Mouse (Mus musculus) forebrain, postnatal 0 days (tissue): ENCODE results near the gene Acp4. TPM values are rescaled to one million over a fixed set of nuclear protein-coding genes. Genes with fewer than 3 reads are reported as not detected.
A peak's percentile ranks its signal among the peaks of the same experiment; 100 is the strongest.
"Not testable (repeated sequence)": the region's sequence is repeated elsewhere in the genome, so short reads cannot be mapped to it uniquely, and the experiment has no call there.

ENCODE experiments used
- ATAC-seq: fragments of 200-750 bp; cut with Nextera tagmentation; 2 replicates; pipeline ENCODE4 v1.8.0; 2017; ENCODE audit warnings: mild to moderate bottlenecking, moderate library complexity
- DNase-seq: peaks from one replicate; pipeline ENCODE4 v3.0.0-alpha.2; 2015
- H3K27ac ChIP-seq: fragments of 300-500 bp; sonication (generic); 2 replicates; pipeline ENCODE4 v1.5.1; 2014; ENCODE audit warnings: low read depth, mild to moderate bottlenecking, antibody characterized with exemption, low read length, moderate library complexity, mixed read lengths
- H3K27me3 ChIP-seq: fragments of 300-500 bp; sonication (generic); 2 replicates; pipeline ENCODE4 v1.6.1; 2014; ENCODE audit warnings: mild to moderate bottlenecking, low read length, mixed read lengths; ENCODE audit not compliant: insufficient read depth
- H3K36me3 ChIP-seq: fragments of 300-500 bp; sonication (generic); 2 replicates; pipeline ENCODE4 v1.6.1; 2014; ENCODE audit warnings: mild to moderate bottlenecking, moderate library complexity; ENCODE audit not compliant: insufficient read depth
- H3K4me1 ChIP-seq: fragments of 300-500 bp; sonication (generic); 2 replicates; pipeline ENCODE4 v1.6.1; 2014; ENCODE audit warnings: antibody characterized with exemption; ENCODE audit not compliant: insufficient read depth
- H3K4me2 ChIP-seq: fragments of 300-500 bp; sonication (generic); 2 replicates; pipeline ENCODE4 v1.6.1; 2014; ENCODE audit warnings: low read depth, mild to moderate bottlenecking, moderate library complexity
- H3K4me3 ChIP-seq: fragments of 300-500 bp; sonication (generic); 2 replicates; pipeline ENCODE4 v1.5.1; 2014; ENCODE audit warnings: low read depth, low read length, mixed read lengths
- H3K9ac ChIP-seq: fragments of 300-500 bp; sonication (generic); 2 replicates; pipeline ENCODE4 v1.6.1; 2014; ENCODE audit warnings: mild to moderate bottlenecking
- H3K9me3 ChIP-seq: fragments of 300-500 bp; sonication (generic); 2 replicates; pipeline ENCODE4 v1.6.1; 2016; ENCODE audit warnings: low read length
- CTCF ChIP-seq: sonication (generic); IDR thresholded peaks from 2 replicates; pipeline ENCODE4 v1.5.1; 2016; ENCODE audit warnings: antibody characterized with exemption, control low read depth, low read depth
- WGBS: fragments of 180-500 bp; shearing (Covaris S2); extraction: QIAGEN DNeasy Blood & Tissue Kit; methylation state at CpG from one replicate; pipeline ENCODE4 v1.1.7; 2014; 5-methylcytosine and 5-hydroxymethylcytosine counted together
- polyA plus RNA-seq: library from polyadenylated mRNA; unstranded; fragments of >200 nt; fragmentation: Nextera tagmentation; extraction: Ambion mirVana; gene quantifications from 2 replicates; pipeline ENCODE4 v1.2.1, GENCODE M21; 2015
- total RNA-seq: library from RNA; depleted of rRNA; stranded (reverse); fragments of >200 nt; gene quantifications from 2 replicates; pipeline ENCODE4 v1.2.3, GENCODE M21; 2014; rRNA removed

The Acp4 gene
- total RNA-seq (not detected in 2 replicates), polyA plus RNA-seq (0.12 TPM in 1 of 2 replicates, not detected in the other)

DNA sequence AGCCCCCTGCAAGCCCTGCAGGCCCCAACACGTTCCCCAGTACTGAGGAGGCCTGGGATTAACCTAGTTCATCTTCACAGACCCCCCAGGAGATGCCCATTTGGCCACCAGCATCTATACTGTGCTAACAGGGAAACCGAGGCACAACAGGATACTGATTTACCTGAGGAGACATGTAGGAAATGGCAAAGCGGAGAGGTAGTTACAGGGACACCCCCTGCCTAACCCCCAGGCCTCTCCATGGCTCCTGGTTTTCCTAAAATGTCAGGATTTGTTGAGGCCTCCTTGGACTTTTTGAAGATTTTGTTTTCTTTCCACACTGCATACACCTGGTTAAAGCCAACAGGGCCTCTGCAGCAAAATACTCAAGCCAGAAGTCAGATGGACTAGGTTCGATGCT, at the start of gene Acp4:
TSS of gene Acp4 (minus strand) at position 101 of the 400 bp plus-strand sequence.
- Histone ChIP-seq H3K4me3 (no peak within 1 kb of the TSS), H3K36me3 (peaks cover 16% of the 10 kb centered on the region), H3K27ac (no peak within 1 kb of the TSS), H3K9ac (no peak within 1 kb of the TSS), H3K27me3 (no peaks in the 10 kb centered on the region), H3K4me1 (no peaks in the 10 kb centered on the region), H3K4me2 (no peak within 1 kb of the TSS), H3K9me3 (no peaks in the 10 kb centered on the region)
- no peak for TF ChIP-seq CTCF
- ATAC-seq (no peak), DNase-seq (no peak)
- WGBS: 82% methylated on average over 4 of the region's 4 CpGs

DNA sequence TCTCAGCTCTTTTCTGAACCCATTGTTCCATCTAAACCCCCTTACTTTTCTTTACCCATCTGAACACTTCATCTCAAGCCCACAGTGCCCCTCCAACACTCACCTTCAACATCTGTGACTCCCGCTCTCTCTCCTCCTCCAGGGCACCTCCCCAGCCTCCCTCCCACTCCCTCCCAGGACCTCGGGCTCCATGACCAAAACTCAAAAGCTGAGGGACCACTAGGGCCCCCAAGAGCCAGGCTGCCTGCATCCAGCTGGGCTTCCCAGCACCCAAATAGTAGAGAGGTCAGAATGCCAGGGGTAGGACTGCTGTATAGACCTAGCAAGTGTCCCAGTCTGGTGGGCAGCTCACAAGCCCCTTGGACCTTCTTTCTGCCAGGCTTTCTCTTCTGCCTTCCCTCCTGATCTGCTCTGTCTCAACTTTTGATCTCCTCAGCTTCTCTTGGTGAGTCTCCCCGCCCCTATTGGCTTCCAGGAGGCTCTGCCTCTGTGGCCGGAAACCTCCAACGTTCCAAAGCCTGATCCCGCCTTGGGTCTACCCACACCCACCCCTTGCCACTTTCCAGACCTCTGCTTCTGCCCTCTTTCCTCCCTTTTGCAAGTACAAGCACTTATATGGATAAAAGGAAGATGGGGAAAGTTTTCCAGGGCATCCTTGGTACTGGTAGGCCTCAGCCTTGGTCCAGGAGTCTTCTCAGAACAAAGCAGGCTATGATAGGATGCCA, 49.5 kb upstream of the Acp4 start, which contains the start of gene Clec11a:
TSS of gene Clec11a (minus strand) at position 387 of the 725 bp plus-strand sequence.
- peak within 1 kb of the TSS; percentile 95 for H3K27ac ChIP-seq
- H3K4me2 ChIP-seq: peak within 1 kb of the TSS; percentile 77
- no peaks in the 10 kb centered on the region for H3K36me3 ChIP-seq
- DNase-seq (no peak), ATAC-seq (no peak)
- no peak within 1 kb of the TSS for H3K9ac ChIP-seq
- TF ChIP-seq CTCF: no peak
- no peaks in the 10 kb centered on the region for H3K9me3 ChIP-seq
- peak within 1 kb of the TSS; percentile 14; the same call in 1 of the 2 replicates for H3K4me3 ChIP-seq
- H3K4me1 ChIP-seq: peaks cover 3% of the 10 kb centered on the region; the same call in 1 of the 2 replicates
- no peaks in the 10 kb centered on the region for H3K27me3 ChIP-seq
- WGBS: 65% methylated on average over 6 of the region's 6 CpGs

DNA sequence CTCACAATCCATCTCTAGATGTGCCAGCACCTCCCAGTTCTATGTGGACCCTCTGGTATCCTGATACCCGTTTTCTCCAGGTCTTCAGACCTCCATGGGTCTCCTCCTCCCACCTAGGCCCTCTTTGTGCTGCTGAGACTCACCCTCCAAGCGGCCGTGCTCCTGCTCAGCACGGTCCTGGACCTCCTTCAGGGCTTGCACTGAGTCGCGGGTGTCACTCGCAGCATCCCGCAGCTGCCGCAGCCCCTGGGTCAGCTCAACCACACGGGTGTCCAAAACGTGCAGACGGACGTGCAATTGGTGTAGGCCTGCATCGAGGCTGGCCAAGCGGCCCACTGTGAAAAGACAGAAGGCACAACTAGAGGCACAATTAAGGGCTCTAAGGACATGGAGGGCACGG, 48.5 kb upstream of the Acp4 start:
- Histone ChIP-seq H3K27me3 (no peaks in the 10 kb centered on the region), H3K4me3 (peak overlapping the region; percentile 14; the same call in 1 of the 2 replicates), H3K9me3 (no peaks in the 10 kb centered on the region), H3K36me3 (no peaks in the 10 kb centered on the region), H3K9ac (no peak overlapping the region; the same call in 1 of the 2 replicates), H3K27ac (peak overlapping the region; percentile 95), H3K4me1 (peaks cover 3% of the 10 kb centered on the region; the same call in 1 of the 2 replicates), H3K4me2 (peak overlapping the region; percentile 77)
- TF ChIP-seq CTCF: no peak
- 7% methylated on average over 16 of the region's 16 CpGs for WGBS
- DNase-seq (no peak), ATAC-seq (no peak)

GRCm38 (mm10) chr7:44304775-44305641, 47.8 kb upstream of the Acp4 start:
- no peaks in the 10 kb centered on the region for H3K36me3 ChIP-seq
- DNase-seq: peak; percentile 99
- H3K4me1 ChIP-seq: peaks cover 3% of the 10 kb centered on the region; the same call in 1 of the 2 replicates
- H3K4me2 ChIP-seq: peak overlapping the region; percentile 77
- H3K4me3 ChIP-seq: peak overlapping the region; percentile 67
- H3K27ac ChIP-seq: peak overlapping the region; percentile 95
- 2% methylated on average over 49 of the region's 49 CpGs for WGBS
- peak; percentile 48; the same call in 1 of the 2 replicates for TF ChIP-seq CTCF
- no peaks in the 10 kb centered on the region for H3K27me3 ChIP-seq
- H3K9ac ChIP-seq: peak overlapping the region; percentile 91
- peak; percentile 95 for ATAC-seq
- H3K9me3 ChIP-seq: no peaks in the 10 kb centered on the region

GRCm38 (mm10) chr7:44304463-44304774, 47.2 kb upstream of the Acp4 start:
- Histone ChIP-seq H3K9ac (peak overlapping the region; percentile 91), H3K27me3 (no peaks in the 10 kb centered on the region), H3K4me1 (peaks cover 3% of the 10 kb centered on the region; the same call in 1 of the 2 replicates), H3K27ac (peak overlapping the region; percentile 95), H3K4me2 (peak overlapping the region; percentile 77), H3K4me3 (peak overlapping the region; percentile 67), H3K36me3 (no peaks in the 10 kb centered on the region), H3K9me3 (no peaks in the 10 kb centered on the region)
- ATAC-seq (peak; percentile 32), DNase-seq (no peak)
- TF ChIP-seq CTCF: no peak
- under 1% methylated on average over 25 of the region's 25 CpGs for WGBS

DNA sequence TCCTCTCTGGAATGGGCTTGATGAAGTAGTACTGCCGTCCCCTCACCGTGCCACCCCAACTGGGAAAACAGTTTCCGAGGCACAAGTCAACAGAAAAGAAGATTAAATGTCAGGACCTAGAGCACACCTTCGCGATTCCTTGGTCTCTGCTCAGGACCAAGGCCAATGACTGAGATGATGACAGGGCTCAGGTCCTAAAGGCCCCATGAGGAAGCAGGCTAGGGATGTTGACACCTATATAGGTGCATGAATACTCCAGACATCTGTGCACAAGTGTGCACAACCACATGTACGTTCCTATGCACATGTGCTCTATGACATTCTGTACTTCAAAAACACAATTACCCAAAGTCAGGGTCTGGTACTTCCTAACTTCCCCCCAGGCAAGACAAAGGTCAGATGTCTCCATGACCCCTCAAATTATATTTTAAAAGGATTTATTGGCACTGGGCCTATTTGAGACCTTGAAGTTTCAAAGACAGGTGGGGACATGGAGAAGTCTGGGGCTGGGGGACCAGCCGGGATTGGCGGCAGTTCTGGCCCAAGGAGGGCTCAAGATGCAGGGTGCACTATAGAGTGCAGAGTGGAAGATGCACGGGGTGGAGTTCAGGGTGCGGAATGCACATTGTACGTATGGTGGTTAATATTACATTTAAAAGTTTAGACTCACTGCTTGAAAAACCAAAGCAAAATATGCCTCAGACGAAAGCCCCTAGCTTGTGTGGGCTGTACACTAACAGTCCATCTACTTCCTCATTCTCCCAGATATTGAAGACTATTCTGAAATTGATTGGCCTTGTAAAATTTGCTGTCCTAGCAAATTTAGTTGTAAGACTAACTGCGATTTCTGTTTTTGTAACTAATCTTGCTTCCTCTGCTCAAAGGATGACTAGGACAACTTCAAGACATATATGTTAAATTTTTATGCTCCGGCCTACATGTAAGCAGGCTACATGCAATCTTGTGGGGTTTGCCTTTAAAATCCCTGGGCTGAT, 46.5 kb upstream of the Acp4 start:
- Histone ChIP-seq H3K9ac (peak overlapping the region; percentile 91), H3K4me2 (peak overlapping the region; percentile 77), H3K27me3 (no peaks in the 10 kb centered on the region), H3K27ac (peak overlapping the region; percentile 95), H3K4me3 (peak overlapping the region; percentile 67), H3K4me1 (peaks cover 3% of the 10 kb centered on the region; the same call in 1 of the 2 replicates), H3K9me3 (no peaks in the 10 kb centered on the region), H3K36me3 (no peaks in the 10 kb centered on the region)
- 83% methylated on average over 14 of the region's 14 CpGs for WGBS
- no peak for ATAC-seq
- no peak for DNase-seq
- TF ChIP-seq CTCF: no peak

DNA sequence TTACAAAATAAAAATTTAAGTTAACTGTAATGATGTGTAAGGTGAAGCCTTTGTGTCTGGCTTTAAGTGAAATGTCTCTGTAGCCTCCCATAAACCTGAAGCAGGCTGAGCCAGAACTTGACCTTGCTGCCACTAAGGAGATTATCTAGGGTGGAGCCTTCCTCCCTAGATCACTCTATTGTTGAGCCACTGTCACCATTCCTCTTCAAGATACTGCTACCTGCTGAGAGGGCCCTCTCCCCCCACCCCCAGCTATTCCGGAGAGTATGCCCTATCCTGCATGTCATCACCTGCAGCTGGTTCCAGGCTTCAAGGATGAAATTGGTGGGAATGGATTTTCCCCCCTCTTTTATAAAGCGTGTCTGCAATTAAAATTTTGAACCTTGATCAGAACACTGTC, 40.3 kb upstream of the Acp4 start:
- H3K9ac ChIP-seq, H3K4me2 ChIP-seq, DNase-seq, H3K9me3 ChIP-seq, H3K4me3 ChIP-seq, ATAC-seq, H3K36me3 ChIP-seq, H3K4me1 ChIP-seq, H3K27me3 ChIP-seq, H3K27ac ChIP-seq: not testable (repeated sequence)
- 85% methylated on average over 2 of the region's 2 CpGs for WGBS
